Mouse (Mus musculus) stomach, postnatal 0 days (tissue): ENCODE measurements around the gene Ptk6. TPM values are rescaled to one million over a fixed set of nuclear protein-coding genes. Genes with fewer than 3 reads are reported as not detected.

Experiments used
- ATAC-seq: fragments of 200-750 bp; cut with Nextera tagmentation; 2 replicates; pipeline ENCODE4 v1.8.0; 2017; ENCODE audit not compliant: low FRiP score, low TSS enrichment
- DNase-seq: peaks from one replicate; pipeline ENCODE4 v3.0.0-alpha.2; 2016; ENCODE audit warnings: low spot score
- H3K27ac ChIP-seq: fragments of 300-500 bp; sonication (generic); replicated peaks from 2 replicates; pipeline ENCODE4 v1.5.1; 2014; ENCODE audit warnings: mild to moderate bottlenecking, control low read depth
- H3K27me3 ChIP-seq: fragments of 300-500 bp; sonication (generic); 2 replicates; pipeline ENCODE4 v1.6.1; 2014; ENCODE audit warnings: low read length; ENCODE audit not compliant: control insufficient read depth, insufficient read depth
- H3K36me3 ChIP-seq: fragments of 300-500 bp; sonication (generic); 2 replicates; pipeline ENCODE4 v1.6.1; 2014; ENCODE audit warnings: low read length, mixed read lengths; ENCODE audit not compliant: control insufficient read depth, insufficient read depth
- H3K4me1 ChIP-seq: fragments of 300-500 bp; sonication (generic); replicated peaks from 2 replicates; pipeline ENCODE4 v1.6.1; 2014; ENCODE audit warnings: antibody characterized with exemption; ENCODE audit not compliant: control insufficient read depth, insufficient read depth
- H3K4me2 ChIP-seq: fragments of 300-500 bp; sonication (generic); replicated peaks from 2 replicates; pipeline ENCODE4 v1.6.1; 2014; ENCODE audit warnings: low read depth, mild to moderate bottlenecking, control low read depth, moderate library complexity
- H3K4me3 ChIP-seq: fragments of 300-500 bp; sonication (generic); 2 replicates; pipeline ENCODE4 v1.5.1; 2014; ENCODE audit warnings: low read depth, low read length, control low read depth
- H3K9ac ChIP-seq: fragments of 300-500 bp; sonication (generic); 2 replicates; pipeline ENCODE4 v1.6.1; 2014; ENCODE audit warnings: mild to moderate bottlenecking, low read length, control low read depth, mixed read lengths
- H3K9me3 ChIP-seq: fragments of 300-500 bp; sonication (generic); 2 replicates; pipeline ENCODE4 v1.6.1; 2016; ENCODE audit warnings: low read length; ENCODE audit not compliant: control insufficient read depth
- CTCF ChIP-seq: IDR thresholded peaks from 2 replicates; pipeline ENCODE4 v1.5.1; 2016; ENCODE audit warnings: antibody characterized with exemption, low read depth, mild to moderate bottlenecking, moderate library complexity
- EP300 ChIP-seq: optimal IDR thresholded peaks from 2 replicates; pipeline ENCODE3; 2016; ENCODE audit warnings: antibody characterized with exemption
- WGBS: fragments of 180-500 bp; shearing (Covaris S2); extraction: QIAGEN DNeasy Blood & Tissue Kit; methylation state at CpG from one replicate; pipeline ENCODE4 v1.1.7; 2014; 5-methylcytosine and 5-hydroxymethylcytosine counted together
- polyA plus RNA-seq: library from polyadenylated mRNA; unstranded; fragments of >200 nt; fragmentation: Nextera tagmentation; extraction: Ambion mirVana; gene quantifications from 2 replicates; pipeline ENCODE4 v1.2.1, GENCODE M21; 2015

Gene Ptk6
- 5.8 and 5.9 TPM in 2 replicates for polyA plus RNA-seq

GRCm38 (mm10) chr2:181202422-181202821, at the start of gene Ptk6:
Gene Ptk6 (minus strand): TSS chr2:181202789.
- WGBS, result 74% methylated on average over 3 of the region's 3 CpGs
- Histone ChIP-seq H3K9ac (no peak within 1 kb of the TSS), H3K9me3 (no peaks in the 10 kb centered on the region), H3K4me3 (no peak within 1 kb of the TSS), H3K27me3 (no peaks in the 10 kb centered on the region), H3K4me1 (no peaks in the 10 kb centered on the region), H3K27ac (peak within 1 kb of the TSS; percentile 18; the same call in 1 of the 2 replicates), H3K4me2 (no peak within 1 kb of the TSS), H3K36me3 (no peaks in the 10 kb centered on the region)
- ATAC-seq (peak; percentile 16; the same call in 1 of the 2 replicates), DNase-seq (no peak)
- TF ChIP-seq CTCF (no peak), EP300 (no peak)

GRCm38 (mm10) chr2:181251841-181252240, 49.3 kb upstream of the Ptk6 start:
- no peak for ATAC-seq

GRCm38 (mm10) chr2:181249217-181249616, 46.6 kb upstream of the Ptk6 start:
- ATAC-seq, result peak; percentile 93
- H3K27ac ChIP-seq, result no peak overlapping the region
- H3K27me3 ChIP-seq, result no peaks in the 10 kb centered on the region
- H3K9me3 ChIP-seq, result no peaks in the 10 kb centered on the region
- TF ChIP-seq EP300 (no peak), CTCF (no peak)
- no peaks in the 10 kb centered on the region for H3K4me1 ChIP-seq
- peak; percentile 33 for DNase-seq
- 69% methylated on average over 10 of the region's 10 CpGs for WGBS
- no peak overlapping the region for H3K9ac ChIP-seq
- H3K4me3 ChIP-seq, result no peak overlapping the region
- peaks cover 12% of the 10 kb centered on the region for H3K36me3 ChIP-seq
- H3K4me2 ChIP-seq, result no peak overlapping the region

More at GRCm38 (mm10) chr2:181251841-181252240, 49.3 kb upstream of the Ptk6 start:
- H3K9me3 ChIP-seq, result no peaks in the 10 kb centered on the region
- no peak overlapping the region for H3K4me2 ChIP-seq
- TF ChIP-seq EP300 (no peak), CTCF (no peak)
- H3K27me3 ChIP-seq, result no peaks in the 10 kb centered on the region
- WGBS, result 70% methylated on average over 1 of the region's 1 CpGs
- no peak overlapping the region for H3K4me3 ChIP-seq
- peaks cover 19% of the 10 kb centered on the region for H3K36me3 ChIP-seq
- no peak for DNase-seq
- H3K9ac ChIP-seq, result no peak overlapping the region
- H3K27ac ChIP-seq, result no peak overlapping the region
- H3K4me1 ChIP-seq, result no peaks in the 10 kb centered on the region

- Histone ChIP-seq H3K4me3 (no peak overlapping the region), H3K9me3 (no peaks in the 10 kb centered on the region), H3K4me2 (no peak overlapping the region), H3K27me3 (no peaks in the 10 kb centered on the region), H3K36me3 (no peaks in the 10 kb centered on the region; the same call in 1 of the 2 replicates), H3K27ac (no peak overlapping the region), H3K9ac (no peak overlapping the region), H3K4me1 (no peaks in the 10 kb centered on the region; the same call in 1 of the 2 replicates)
- no peak for ATAC-seq
- TF ChIP-seq CTCF (no peak), EP300 (no peak)
- WGBS, result 19% methylated on average over 2 of the region's 2 CpGs
- no peak for DNase-seq
Measured at GRCm38 (mm10) chr2:181245031-181245430, 42.4 kb upstream of the Ptk6 start.

GRCm38 (mm10) chr2:181243706-181244394, 41.3 kb upstream of the Ptk6 start:
- ATAC-seq (peak; percentile 32), DNase-seq (no peak)
- no peak overlapping the region for H3K4me2 ChIP-seq
- H3K9ac ChIP-seq, result no peak overlapping the region
- TF ChIP-seq CTCF (no peak), EP300 (no peak)
- H3K4me1 ChIP-seq, result no peaks in the 10 kb centered on the region; the same call in 1 of the 2 replicates
- 0 out of 2 replicates have a peak overlapping the region, but pooled peaks have one; percentile 14 for H3K27ac ChIP-seq
- H3K27me3 ChIP-seq, result no peaks in the 10 kb centered on the region
- H3K9me3 ChIP-seq, result no peaks in the 10 kb centered on the region
- no peak overlapping the region for H3K4me3 ChIP-seq
- 36% methylated on average over 11 of the region's 11 CpGs for WGBS
- no peaks in the 10 kb centered on the region; the same call in 1 of the 2 replicates for H3K36me3 ChIP-seq

GRCm38 (mm10) chr2:181242314-181242665, 39.7 kb upstream of the Ptk6 start:
- WGBS, result 48% methylated on average over 3 of the region's 3 CpGs
- Histone ChIP-seq H3K36me3 (peaks cover 5% of the 10 kb centered on the region; the same call in 1 of the 2 replicates), H3K4me1 (no peaks in the 10 kb centered on the region; the same call in 1 of the 2 replicates), H3K4me2 (peak overlapping the region; percentile 66), H3K9me3 (no peaks in the 10 kb centered on the region), H3K27ac (0 out of 2 replicates have a peak overlapping the region, but pooled peaks have one; percentile 2), H3K4me3 (peak overlapping the region; percentile 63), H3K9ac (peak overlapping the region; percentile 72), H3K27me3 (no peaks in the 10 kb centered on the region)
- no peak for TF ChIP-seq CTCF
- ATAC-seq (no peak), DNase-seq (no peak)
